Mouse (Mus musculus) CH12.LX (cell line): ENCODE data around the gene 1700025F22Rik. TPM values are rescaled to one million over a fixed set of nuclear protein-coding genes. Genes with fewer than 3 reads are reported as not detected.

Experiments used
- DNase-seq: peaks from one replicate; pipeline ENCODE4 v3.0.0-alpha.2; 2013; ENCODE audit errors: extremely low read depth
- H3K27ac ChIP-seq: 2 replicates; pipeline ENCODE4 v1.5.1; 2012; ENCODE audit warnings: low read depth, mild to moderate bottlenecking, control low read depth, moderate library complexity; ENCODE audit not compliant: insufficient read depth
- H3K27me3 ChIP-seq: replicated peaks from 2 replicates; pipeline ENCODE3; 2012; ENCODE audit warnings: inconsistent platforms
- H3K36me3 ChIP-seq, 2 experiments: replicated peaks in 1 of 2; 2 replicates each; pipeline versions ENCODE3 to v1.6.1; 2012; ENCODE audit warnings: inconsistent platforms in 1 of 2, low read length in 1 of 2, mild to moderate bottlenecking in 1 of 2, mixed read lengths in 1 of 2, moderate library complexity in 1 of 2; ENCODE audit not compliant: control insufficient read depth in 1 of 2, insufficient read depth in 1 of 2
- H3K4me1 ChIP-seq, 2 experiments: 2 replicates each; pipeline ENCODE4 v1.6.1; 2012; ENCODE audit warnings: inconsistent platforms in 1 of 2, moderate library complexity in 1 of 2; ENCODE audit not compliant: insufficient read depth in 2 of 2, control insufficient read depth in 1 of 2
- H3K4me2 ChIP-seq: 2 replicates; pipeline ENCODE4 v1.6.1; 2012; ENCODE audit warnings: low read depth, mild to moderate bottlenecking, control low read depth; ENCODE audit not compliant: poor library complexity, insufficient read depth, severe bottlenecking
- H3K4me3 ChIP-seq, 3 experiments: fragments of 150-350 bp in 1 of 3; sonication (generic) in 1 of 3; replicated peaks in 1 of 3; 2 replicates each; pipeline versions ENCODE3 to v1.5.1; 2011 to 2012; ENCODE audit warnings: low read depth in 2 of 3, low read length in 2 of 3, mild to moderate bottlenecking in 2 of 3, moderate library complexity in 2 of 3, control low read depth in 1 of 3, improper control_type of control experiment in 1 of 3, inconsistent platforms in 1 of 3, mixed read lengths in 1 of 3; ENCODE audit not compliant: poor library complexity in 1 of 3
- H3K79me2 ChIP-seq: replicated peaks from 2 replicates; pipeline ENCODE4 v1.6.1; 2012; ENCODE audit warnings: mild to moderate bottlenecking, moderate library complexity; ENCODE audit not compliant: control insufficient read depth, poor library complexity, insufficient read depth, severe bottlenecking; ENCODE audit errors: extremely low read depth
- H3K9ac ChIP-seq: 2 replicates; pipeline ENCODE4 v1.6.1; 2012; ENCODE audit warnings: low read depth, mild to moderate bottlenecking, control low read depth, moderate library complexity; ENCODE audit not compliant: insufficient read depth
- H3K9me3 ChIP-seq: replicated peaks from 2 replicates; pipeline ENCODE3; 2012; ENCODE audit warnings: low read length, inconsistent platforms, mixed read lengths
- CHD1 ChIP-seq: IDR thresholded peaks from 2 replicates; pipeline ENCODE4 v1.6.1; 2012; ENCODE audit warnings: low read depth, low read length, improper control_type of control experiment, inconsistent platforms
- CTCF ChIP-seq, 2 experiments: IDR thresholded peaks in 1 of 2; conservative IDR thresholded peaks in 1 of 2; 2 replicates each; pipeline ENCODE4 v1.5.1; 2011 to 2012; ENCODE audit warnings: low read depth in 2 of 2, low read length in 2 of 2, improper control_type of control experiment in 1 of 2, inconsistent platforms in 1 of 2, mild to moderate bottlenecking in 1 of 2, moderate library complexity in 1 of 2
- ELF1 ChIP-seq: IDR thresholded peaks from 2 replicates; pipeline ENCODE4 v1.6.1; 2014; ENCODE audit warnings: low read depth, mild to moderate bottlenecking, inconsistent platforms, low read length, improper control_type of control experiment
- EP300 ChIP-seq: IDR thresholded peaks from 2 replicates; pipeline ENCODE4 v1.6.1; 2011; ENCODE audit warnings: low read length, improper control_type of control experiment
- ETS1 ChIP-seq: conservative IDR thresholded peaks from 2 replicates; pipeline ENCODE4 v1.6.1; 2012; ENCODE audit warnings: low read depth, mild to moderate bottlenecking, inconsistent platforms, low read length, improper control_type of control experiment, moderate library complexity
- GABPA ChIP-seq: IDR thresholded peaks from 2 replicates; pipeline ENCODE4 v1.6.1; 2012; ENCODE audit warnings: low read depth, low read length, improper control_type of control experiment, inconsistent platforms; ENCODE audit not compliant: insufficient replicate concordance
- HCFC1 ChIP-seq: IDR thresholded peaks from 2 replicates; pipeline ENCODE4 v1.6.1; 2012; ENCODE audit warnings: low read depth, mild to moderate bottlenecking, inconsistent platforms, low read length, improper control_type of control experiment
- JUN ChIP-seq: IDR thresholded peaks from 2 replicates; pipeline ENCODE4 v1.6.1; 2011; ENCODE audit warnings: low read depth, mild to moderate bottlenecking, low read length, improper control_type of control experiment, moderate library complexity; ENCODE audit not compliant: insufficient read depth
- JUND ChIP-seq: conservative IDR thresholded peaks from 2 replicates; pipeline ENCODE4 v1.6.1; 2011; ENCODE audit warnings: low read depth, low read length, improper control_type of control experiment
- KAT2A ChIP-seq: IDR thresholded peaks from 2 replicates; pipeline ENCODE4 v1.6.1; 2012; ENCODE audit warnings: low read length, improper control_type of control experiment, inconsistent platforms; ENCODE audit not compliant: insufficient replicate concordance
- MAFK ChIP-seq: IDR thresholded peaks from 2 replicates; pipeline ENCODE4 v1.6.1; 2011; ENCODE audit warnings: low read length, improper control_type of control experiment; ENCODE audit not compliant: insufficient replicate concordance
- MAX ChIP-seq: IDR thresholded peaks from 2 replicates; pipeline ENCODE4 v1.6.1; 2011; ENCODE audit warnings: low read length, improper control_type of control experiment
- MEF2A ChIP-seq: IDR thresholded peaks from 2 replicates; pipeline ENCODE4 v1.6.1; 2014; ENCODE audit warnings: low read depth, mild to moderate bottlenecking, inconsistent platforms, low read length, improper control_type of control experiment, borderline replicate concordance
- MXI1 ChIP-seq: IDR thresholded peaks from 2 replicates; pipeline ENCODE4 v1.6.1; 2011; ENCODE audit warnings: mild to moderate bottlenecking, low read depth, low read length, improper control_type of control experiment
- NRF1 ChIP-seq: IDR thresholded peaks from 2 replicates; pipeline ENCODE4 v1.6.1; 2014; ENCODE audit warnings: low read depth, mild to moderate bottlenecking, inconsistent platforms, low read length, improper control_type of control experiment, moderate library complexity
- PAX5 ChIP-seq: IDR thresholded peaks from 2 replicates; pipeline ENCODE4 v1.6.1; 2012; ENCODE audit warnings: low read length, inconsistent platforms, mixed read lengths
- POLR2AphosphoS2 ChIP-seq: IDR thresholded peaks from 2 replicates; pipeline ENCODE4 v1.6.1; 2011; ENCODE audit warnings: low read depth, low read length, improper control_type of control experiment
- RAD21 ChIP-seq: IDR thresholded peaks from 2 replicates; pipeline ENCODE4 v1.6.1; 2011; ENCODE audit warnings: low read depth, mild to moderate bottlenecking, low read length, improper control_type of control experiment, moderate library complexity
- SIN3A ChIP-seq: IDR thresholded peaks from 2 replicates; pipeline ENCODE4 v1.6.1; 2012; ENCODE audit warnings: low read length, improper control_type of control experiment, inconsistent platforms
- SMC3 ChIP-seq: IDR thresholded peaks from 2 replicates; pipeline ENCODE4 v1.6.1; 2011; ENCODE audit warnings: low read depth, low read length, improper control_type of control experiment
- ZC3H11A ChIP-seq: IDR thresholded peaks from 2 replicates; pipeline ENCODE4 v1.6.1; 2012; ENCODE audit warnings: low read depth, mild to moderate bottlenecking, inconsistent platforms, low read length, improper control_type of control experiment
- ZKSCAN1 ChIP-seq: IDR thresholded peaks from 2 replicates; pipeline ENCODE4 v1.6.1; 2012; ENCODE audit warnings: low read depth, inconsistent platforms, low read length, improper control_type of control experiment, borderline replicate concordance
- ZNF384 ChIP-seq: IDR thresholded peaks from 2 replicates; pipeline ENCODE4 v1.6.1; 2012; ENCODE audit warnings: low read depth, low read length, improper control_type of control experiment, inconsistent platforms
- dilution Hi-C: fragments of 300-500 bp; cut with MboI; formaldehyde crosslinking; loops from 2 replicates; pipeline ENCODE4 v1.14.3; 2020; ENCODE audit warnings: low sequenced_read_pairs; ENCODE audit not compliant: extremely low pct_unique_long_range_greater_than_20kb, extremely low pct_ligation_motif_present
- in situ Hi-C: fragments of 300-500 bp; cut with MboI; formaldehyde crosslinking; loops from 3 replicates; pipeline ENCODE4 v1.14.3; 2019; ENCODE audit warnings: low sequenced_read_pairs, low pct_ligation_motif_present, low pct_unique_long_range_greater_than_20kb, mixed read lengths
- polyA plus RNA-seq: library from polyadenylated mRNA; unstranded; fragments of >175 nt; gene quantifications from 2 replicates; pipeline ENCODE4 v1.2.1, GENCODE M21; 2012; ENCODE audit warnings: low read depth; ENCODE audit not compliant: insufficient read length
- total RNA-seq, 2 experiments: library from RNA; depleted of rRNA; stranded (reverse); fragments of 300-350 nt in 1 of 2; fragments of >200 nt in 1 of 2; gene quantifications; 2 replicates each; pipeline ENCODE4 v1.2.3; 2012 to 2014

Gene 1700025F22Rik
- total and polyA plus RNA-seq, 3 experiments, result not detected

DNA sequence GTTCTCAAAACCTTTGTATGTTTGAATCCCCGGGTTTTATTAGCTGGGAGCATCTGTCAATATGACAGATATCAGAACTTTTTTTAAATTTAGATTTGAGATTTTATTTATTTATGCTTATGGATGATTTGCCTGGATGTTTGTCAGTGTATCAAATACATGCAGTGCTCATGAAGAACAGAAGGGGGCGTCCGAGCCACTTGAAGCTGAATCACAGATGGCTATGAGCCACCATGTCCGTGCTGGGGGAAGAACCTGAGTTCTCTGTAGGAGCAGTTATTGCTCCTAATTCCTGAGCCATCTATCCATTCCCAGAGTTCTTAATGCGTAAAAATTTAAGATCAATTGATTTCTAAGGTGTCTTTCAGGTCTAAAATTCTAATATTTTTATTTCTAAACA, 19.0 kb upstream of the 1700025F22Rik start:
- dilution Hi-C loops (no loop called here), in situ Hi-C loops (loop anchor here (5.0 to 25.0 kb wide), 4 partner anchors 73 to 578 kb away; partner anchors contain the start of genes Mrpl16 and Ms4a6d)
- no peak overlapping the region for H3K27ac ChIP-seq
- TF ChIP-seq GABPA (no peak), ZNF384 (0 out of 2 replicates have a peak, but pooled peaks have one; percentile 6), ZC3H11A (peak; percentile 80), ETS1 (no peak), POLR2AphosphoS2 (no peak), RAD21 (peak; percentile 91), EP300 (no peak), NRF1 (no peak), MAFK (no peak), HCFC1 (no peak), CTCF (conservative IDR thresholded peaks at IDR 0.05 in 1 of 2, IDR thresholded peaks at IDR 0.05 in 1 of 2; ENCODE audit: low read depth in 2 of 2, low read length in 2 of 2) (peak; percentile 49 to 86; a peak in 3 of 4 replicates), JUND (no peak), PAX5 (no peak), SMC3 (peak; percentile 92), SIN3A (no peak), ELF1 (no peak), CHD1 (no peak)
- H3K36me3 ChIP-seq, result no peaks in the 10 kb centered on the region
- H3K79me2 ChIP-seq, result no peaks in the 10 kb centered on the region
- no peaks in the 10 kb centered on the region for H3K4me1 ChIP-seq
- H3K4me3 ChIP-seq, result no peak overlapping the region
- peaks cover 6% of the 10 kb centered on the region for H3K9me3 ChIP-seq
- no peak overlapping the region for H3K4me2 ChIP-seq
- H3K27me3 ChIP-seq, result no peaks in the 10 kb centered on the region
- no peak overlapping the region for H3K9ac ChIP-seq
- DNase-seq, result peak; percentile 76

DNA sequence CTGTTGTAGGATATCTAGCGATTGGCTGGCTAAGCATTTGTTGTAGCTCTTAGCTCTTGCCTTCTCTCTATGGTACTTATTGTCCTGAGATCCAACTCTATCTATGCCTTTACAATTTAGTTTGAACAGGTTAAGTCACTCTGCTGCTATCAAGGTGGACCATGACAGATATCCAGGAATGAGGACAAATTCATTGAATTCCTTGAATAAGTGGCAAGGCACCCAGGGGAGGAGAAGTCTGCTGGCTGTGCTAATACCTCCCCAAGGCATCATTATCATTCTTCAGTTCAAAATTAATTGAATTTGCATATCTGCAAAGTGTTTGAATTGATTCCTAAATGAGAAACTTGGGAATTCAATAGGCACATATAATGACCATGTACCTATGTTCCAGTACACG, 12.3 kb upstream of the 1700025F22Rik start:
- in situ Hi-C loops (loop anchor here (25.0 kb wide), 1 partner anchor 585 kb away; the partner anchor contains the start of gene Mrpl16), dilution Hi-C loops (no loop called here)
- Histone ChIP-seq H3K4me3 (no peak overlapping the region), H3K4me1 (no peaks in the 10 kb centered on the region), H3K79me2 (no peaks in the 10 kb centered on the region), H3K4me2 (no peak overlapping the region), H3K9ac (no peak overlapping the region), H3K27ac (no peak overlapping the region), H3K9me3 (no peaks in the 10 kb centered on the region), H3K27me3 (no peaks in the 10 kb centered on the region), H3K36me3 (no peaks in the 10 kb centered on the region)
- TF ChIP-seq JUN (no peak), MAX (no peak), MXI1 (no peak), RAD21 (no peak), JUND (no peak), ETS1 (no peak), NRF1 (no peak), ZKSCAN1 (no peak), MEF2A (no peak), CTCF (conservative IDR thresholded peaks at IDR 0.05 in 1 of 2, IDR thresholded peaks at IDR 0.05 in 1 of 2; ENCODE audit: low read depth in 2 of 2, low read length in 2 of 2) (no peak), MAFK (no peak), ELF1 (no peak), KAT2A (no peak)
- DNase-seq, result no peak
